Mouse (Mus musculus) gastrocnemius, postnatal 10 days (tissue): Measurements from ENCODE around the gene Gpr50. TPM values are rescaled to one million over a fixed set of nuclear protein-coding genes. Genes with fewer than 3 reads are reported as not detected.

Experiments
- DNase-seq: peaks from one replicate; pipeline ENCODE4 v3.0.0; 2021; ENCODE audit warnings: mixed read lengths
- long read RNA-seq, 2 experiments: library from polyadenylated mRNA; stranded (forward); transcript quantifications; one replicate each; pipeline ENCODE4 v2.0.0; 2021
- total RNA-seq, 2 experiments: library from RNA; stranded (reverse); gene quantifications; 2 replicates each; pipeline ENCODE4 v1.2.3; 2021

The Gpr50 gene
- total RNA-seq, result 1 to 10 TPM; 3.2 to 4.2 TPM
- long read RNA-seq, experiment 1, partial matches to known transcripts, result 0 of 3 reads
- long read RNA-seq, experiment 1, other reads (novel, unspliced or antisense), result 2 of 3 reads
- long read RNA-seq, experiment 2, partial matches to known transcripts, result 0 of 3 reads
- long read RNA-seq, experiment 2, other reads (novel, unspliced or antisense), result 3 of 3 reads

- no peak for DNase-seq
These were observed at the start of gene Gpr50 for GRCm38 (mm10) chrX:71663374-71663773. Gene Gpr50 (plus strand): TSS chrX:71663667.

GRCm38 (mm10) chrX:71622286-71622685, 41.2 kb upstream of the Gpr50 start:
- DNase-seq, result no peak

GRCm38 (mm10) chrX:71623843-71624242, 39.6 kb upstream of the Gpr50 start:
- peak; percentile 5 for DNase-seq

- DNase-seq, result peak; percentile 33
These were observed 35.2 kb upstream of the Gpr50 start for GRCm38 (mm10) chrX:71628306-71628705.

- no peak for DNase-seq
These were observed 32.8 kb upstream of the Gpr50 start for GRCm38 (mm10) chrX:71630709-71631108.

- no peak for DNase-seq
These were observed 32.3 kb upstream of the Gpr50 start for GRCm38 (mm10) chrX:71631130-71631529.

- peak; percentile 51 for DNase-seq
These were observed 15.5 kb upstream of the Gpr50 start for GRCm38 (mm10) chrX:71647958-71648357.

GRCm38 (mm10) chrX:71648434-71648833, 15.0 kb upstream of the Gpr50 start:
- DNase-seq, result no peak

GRCm38 (mm10) chrX:71648848-71649454, 14.5 kb upstream of the Gpr50 start:
- peak; percentile 40 for DNase-seq

- no peak for DNase-seq
These were observed 13.5 kb upstream of the Gpr50 start for GRCm38 (mm10) chrX:71649993-71650392.

- no peak for DNase-seq
These were observed 1.7 kb upstream of the Gpr50 start for GRCm38 (mm10) chrX:71661794-71662193.

GRCm38 (mm10) chrX:71663871-71664687, 612 bp downstream of the Gpr50 start:
- peak; percentile 13 for DNase-seq

GRCm38 (mm10) chrX:71664688-71665026, 1.2 kb downstream of the Gpr50 start:
- DNase-seq, result no peak

GRCm38 (mm10) chrX:71670254-71670653, 6.8 kb downstream of the Gpr50 start:
- no peak for DNase-seq

- no peak for DNase-seq
These were observed 37.5 kb downstream of the Gpr50 start for GRCm38 (mm10) chrX:71700817-71701469.

Other genes with a start within 250 kb of the Gpr50 start
- gene Cd99l2, start 170.8 kb upstream of the Gpr50 start, total RNA-seq, result 10 to 100 TPM; 29.0 to 29.9 TPM
- gene Hmgb3, start 107.7 kb upstream of the Gpr50 start, total RNA-seq, result 10 to 100 TPM; 24.9 to 28.1 TPM
- 10 to 100 TPM; 20.9 to 22.8 TPM for gene Vma21, start 152.3 kb downstream of the Gpr50 start, total RNA-seq